Mouse (Mus musculus): Measurements from ENCODE around the gene Gm7356. TPM values are rescaled to one million over a fixed set of nuclear protein-coding genes. Genes with fewer than 3 reads are reported as not detected.
"Not testable (repeated sequence)": the region's sequence is repeated elsewhere in the genome, so short reads cannot be mapped to it uniquely, and the experiment has no call there.

Gm7356 gene
- total RNA-seq (2014; rRNA removed) (not detected in 2 replicates), polyA plus RNA-seq (2015; fragmentation: Nextera tagmentation; extraction: Ambion mirVana) (not detected in 2 replicates)

GRCm38 (mm10) chr17:14003604-14004003 is at the start of gene Gm7356:
Gene Gm7356, minus strand, starts transcription at chr17:14003704.
- not testable (repeated sequence) for H3K4me2 ChIP-seq (ENCODE audit: low read depth, low read length, poor library complexity, severe bottlenecking); ATAC-seq (ENCODE audit: low FRiP score); H3K9ac ChIP-seq (replicated peaks; ENCODE audit: low read length, poor library complexity, severe bottlenecking); H3K4me1 ChIP-seq (ENCODE audit: insufficient read depth, low read length); H3K27ac ChIP-seq (ENCODE audit: low read depth, low read length); H3K4me3 ChIP-seq (ENCODE audit: low read depth, low read length); DNase-seq (ENCODE audit: low spot score); H3K36me3 ChIP-seq (ENCODE audit: insufficient read depth, low read length); H3K9me3 ChIP-seq (ENCODE audit: low read length); H3K27me3 ChIP-seq (ENCODE audit: insufficient read depth, low read length)
- WGBS, result 74% methylated on average over 3 of the region's 4 CpGs

- not testable (repeated sequence) for H3K4me1 ChIP-seq (ENCODE audit: insufficient read depth, low read length); H3K27me3 ChIP-seq (ENCODE audit: insufficient read depth, low read length); H3K4me2 ChIP-seq (ENCODE audit: low read depth, low read length, poor library complexity, severe bottlenecking); H3K27ac ChIP-seq (ENCODE audit: low read depth, low read length); ATAC-seq (ENCODE audit: low FRiP score); H3K9ac ChIP-seq (replicated peaks; ENCODE audit: low read length, poor library complexity, severe bottlenecking); H3K4me3 ChIP-seq (ENCODE audit: low read depth, low read length); H3K9me3 ChIP-seq (ENCODE audit: low read length); H3K36me3 ChIP-seq (ENCODE audit: insufficient read depth, low read length); DNase-seq (ENCODE audit: low spot score)
- whole genome bisulfite sequencing, result 88% methylated on average over 1 of the region's 2 CpGs
These were observed 38.4 kb upstream of the Gm7356 start for GRCm38 (mm10) chr17:14041880-14042279.

GRCm38 (mm10) chr17:14037012-14037411 is 33.5 kb upstream of the Gm7356 start:
- H3K9ac ChIP-seq (replicated peaks; ENCODE audit: low read length, poor library complexity, severe bottlenecking); H3K4me1 ChIP-seq (ENCODE audit: insufficient read depth, low read length); H3K27me3 ChIP-seq (ENCODE audit: insufficient read depth, low read length); DNase-seq (ENCODE audit: low spot score); ATAC-seq (ENCODE audit: low FRiP score); H3K4me3 ChIP-seq (ENCODE audit: low read depth, low read length); H3K36me3 ChIP-seq (ENCODE audit: insufficient read depth, low read length); H3K27ac ChIP-seq (ENCODE audit: low read depth, low read length); H3K9me3 ChIP-seq (ENCODE audit: low read length); H3K4me2 ChIP-seq (ENCODE audit: low read depth, low read length, poor library complexity, severe bottlenecking): not testable (repeated sequence)
- WGBS, result 79% methylated on average over 1 of the region's 2 CpGs

GRCm38 (mm10) chr17:14036113-14036512 is 32.6 kb upstream of the Gm7356 start:
- not testable (repeated sequence) for H3K27ac ChIP-seq (ENCODE audit: low read depth, low read length); ATAC-seq (ENCODE audit: low FRiP score); H3K4me1 ChIP-seq (ENCODE audit: insufficient read depth, low read length); H3K4me2 ChIP-seq (ENCODE audit: low read depth, low read length, poor library complexity, severe bottlenecking); H3K27me3 ChIP-seq (ENCODE audit: insufficient read depth, low read length); DNase-seq (ENCODE audit: low spot score); H3K9me3 ChIP-seq (ENCODE audit: low read length); H3K4me3 ChIP-seq (ENCODE audit: low read depth, low read length); H3K9ac ChIP-seq (replicated peaks; ENCODE audit: low read length, poor library complexity, severe bottlenecking); H3K36me3 ChIP-seq (ENCODE audit: insufficient read depth, low read length)
- WGBS, result 92% methylated on average over 4 of the region's 4 CpGs

- H3K27me3 ChIP-seq (ENCODE audit: insufficient read depth, low read length); H3K4me3 ChIP-seq (ENCODE audit: low read depth, low read length); H3K9ac ChIP-seq (replicated peaks; ENCODE audit: low read length, poor library complexity, severe bottlenecking); H3K36me3 ChIP-seq (ENCODE audit: insufficient read depth, low read length); H3K9me3 ChIP-seq (ENCODE audit: low read length); ATAC-seq (ENCODE audit: low FRiP score); H3K4me1 ChIP-seq (ENCODE audit: insufficient read depth, low read length); H3K27ac ChIP-seq (ENCODE audit: low read depth, low read length); H3K4me2 ChIP-seq (ENCODE audit: low read depth, low read length, poor library complexity, severe bottlenecking): not testable (repeated sequence)
- TF ChIP-seq CTCF (IDR thresholded peaks at IDR 0.05), result peak; percentile 35; the same call in 1 of the 2 replicates
- WGBS, result 52% methylated on average over 2 of the region's 2 CpGs
- DNase-seq (ENCODE audit: low spot score), result peak; percentile 1
These were observed 10.1 kb downstream of the Gm7356 start for GRCm38 (mm10) chr17:13993425-13993824.

- ATAC-seq (ENCODE audit: low FRiP score) (no peak), DNase-seq (ENCODE audit: low spot score) (no peak)
- WGBS, result 90% methylated on average over 1 of the region's 1 CpGs
- no peak overlapping the region for H3K4me2 ChIP-seq (ENCODE audit: low read depth, low read length, poor library complexity, severe bottlenecking)
- H3K9me3 ChIP-seq (ENCODE audit: low read length), result no peaks in the 10 kb centered on the region
- H3K27me3 ChIP-seq (ENCODE audit: insufficient read depth, low read length), result no peaks in the 10 kb centered on the region
- no peak for TF ChIP-seq CTCF (IDR thresholded peaks at IDR 0.05)
- H3K9ac ChIP-seq (replicated peaks; ENCODE audit: low read length, poor library complexity, severe bottlenecking), result no peak overlapping the region
- no peaks in the 10 kb centered on the region for H3K36me3 ChIP-seq (ENCODE audit: insufficient read depth, low read length)
- H3K4me1 ChIP-seq (ENCODE audit: insufficient read depth, low read length), result no peaks in the 10 kb centered on the region
- H3K4me3 ChIP-seq (ENCODE audit: low read depth, low read length), result no peak overlapping the region
- no peak overlapping the region for H3K27ac ChIP-seq (ENCODE audit: low read depth, low read length)
These were observed 15.8 kb downstream of the Gm7356 start for GRCm38 (mm10) chr17:13987690-13988089.

DNA sequence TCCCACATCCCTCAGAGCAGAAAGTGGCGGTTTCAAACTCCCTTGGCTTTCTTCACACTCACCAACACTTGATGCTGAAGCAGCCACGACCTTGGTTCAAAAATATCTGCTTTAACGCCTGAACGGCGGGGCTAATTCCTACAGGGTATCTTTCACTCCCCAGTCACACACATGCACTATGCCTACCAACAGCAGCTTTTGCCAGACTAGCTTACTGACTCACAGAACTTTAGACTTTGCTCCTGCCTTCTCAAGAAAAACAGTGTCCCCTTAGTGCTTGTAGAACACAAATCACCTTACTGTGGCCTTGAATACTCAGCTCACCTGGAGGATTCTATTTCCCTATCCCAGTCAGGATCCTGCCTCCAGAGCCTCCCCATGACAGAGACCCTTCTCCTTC is 32.7 kb downstream of the Gm7356 start:
- H3K27ac ChIP-seq (ENCODE audit: low read depth, low read length); H3K9me3 ChIP-seq (ENCODE audit: low read length); H3K4me3 ChIP-seq (ENCODE audit: low read depth, low read length); ATAC-seq (ENCODE audit: low FRiP score); H3K36me3 ChIP-seq (ENCODE audit: insufficient read depth, low read length); H3K27me3 ChIP-seq (ENCODE audit: insufficient read depth, low read length); H3K4me2 ChIP-seq (ENCODE audit: low read depth, low read length, poor library complexity, severe bottlenecking); H3K4me1 ChIP-seq (ENCODE audit: insufficient read depth, low read length); H3K9ac ChIP-seq (replicated peaks; ENCODE audit: low read length, poor library complexity, severe bottlenecking); DNase-seq (ENCODE audit: low spot score): not testable (repeated sequence)
- WGBS, result 80% methylated on average over 5 of the region's 5 CpGs

GRCm38 (mm10) chr17:13969917-13970316 is 33.6 kb downstream of the Gm7356 start:
- DNase-seq (ENCODE audit: low spot score); H3K36me3 ChIP-seq (ENCODE audit: insufficient read depth, low read length): not testable (repeated sequence)
- WGBS, result 59% methylated on average over 1 of the region's 2 CpGs

DNA sequence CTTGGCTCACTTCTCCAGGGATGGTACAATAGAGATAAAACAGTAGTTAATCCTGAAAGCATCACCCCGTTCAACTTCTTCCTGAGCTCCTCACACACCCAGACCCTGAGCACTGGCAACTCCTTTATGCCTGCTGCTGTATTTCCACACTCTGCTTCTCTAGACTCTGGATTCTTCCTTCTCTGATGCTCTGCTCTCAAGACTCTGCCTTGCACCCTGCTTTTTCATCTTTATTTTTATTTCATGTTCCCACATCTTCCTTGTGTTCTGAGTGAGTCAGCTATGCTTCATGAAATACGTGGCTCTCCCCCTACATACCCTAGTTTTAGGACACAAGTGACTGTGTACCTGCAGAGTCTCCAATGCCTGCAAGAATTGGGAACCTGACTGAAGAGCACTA is 38.5 kb downstream of the Gm7356 start:
- ATAC-seq (ENCODE audit: low FRiP score); DNase-seq (ENCODE audit: low spot score): not testable (repeated sequence)

More at GRCm38 (mm10) chr17:13969917-13970316, 33.6 kb downstream of the Gm7356 start:
- H3K27ac ChIP-seq (ENCODE audit: low read depth, low read length); ATAC-seq (ENCODE audit: low FRiP score); H3K9ac ChIP-seq (replicated peaks; ENCODE audit: low read length, poor library complexity, severe bottlenecking); H3K9me3 ChIP-seq (ENCODE audit: low read length); H3K4me2 ChIP-seq (ENCODE audit: low read depth, low read length, poor library complexity, severe bottlenecking); H3K4me3 ChIP-seq (ENCODE audit: low read depth, low read length); H3K4me1 ChIP-seq (ENCODE audit: insufficient read depth, low read length); H3K27me3 ChIP-seq (ENCODE audit: insufficient read depth, low read length): not testable (repeated sequence)

More for the DNA sequence above, 38.5 kb downstream of the Gm7356 start:
- H3K4me2 ChIP-seq (ENCODE audit: low read depth, low read length, poor library complexity, severe bottlenecking); H3K9me3 ChIP-seq (ENCODE audit: low read length); H3K27me3 ChIP-seq (ENCODE audit: insufficient read depth, low read length); H3K9ac ChIP-seq (replicated peaks; ENCODE audit: low read length, poor library complexity, severe bottlenecking); H3K27ac ChIP-seq (ENCODE audit: low read depth, low read length); H3K4me3 ChIP-seq (ENCODE audit: low read depth, low read length); H3K4me1 ChIP-seq (ENCODE audit: insufficient read depth, low read length); H3K36me3 ChIP-seq (ENCODE audit: insufficient read depth, low read length): not testable (repeated sequence)
- WGBS, result 54% methylated on average over 1 of the region's 2 CpGs

All from midbrain, postnatal 0 days (tissue).